Mouse (Mus musculus) layer of hippocampus, postnatal 25 days (tissue): ENCODE measurements around the gene Cdc42ep4. TPM values are rescaled to one million over a fixed set of nuclear protein-coding genes. Genes with fewer than 3 reads are reported as not detected.
A peak's percentile ranks its signal among the peaks of the same experiment; 100 is the strongest.

Source experiments
- DNase-seq, 2 experiments: peaks; one replicate each; pipeline ENCODE4 v3.0.0; 2022; ENCODE audit warnings: mixed read lengths in 2 of 2, low spot score in 1 of 2; ENCODE audit errors: extremely low spot score in 1 of 2
- total RNA-seq, 2 experiments: library from RNA; stranded (reverse); gene quantifications; 2 replicates each; pipeline ENCODE4 v1.2.3; 2021

Gene Cdc42ep4
- 10 to 100 TPM; 41.4 to 41.8 TPM for total RNA-seq

GRCm38 (mm10) chr11:113751484-113752084 is at the start of gene Cdc42ep4:
Gene Cdc42ep4 (minus strand): TSS chr11:113751881.
- DNase-seq = peak; percentile 69

DNA sequence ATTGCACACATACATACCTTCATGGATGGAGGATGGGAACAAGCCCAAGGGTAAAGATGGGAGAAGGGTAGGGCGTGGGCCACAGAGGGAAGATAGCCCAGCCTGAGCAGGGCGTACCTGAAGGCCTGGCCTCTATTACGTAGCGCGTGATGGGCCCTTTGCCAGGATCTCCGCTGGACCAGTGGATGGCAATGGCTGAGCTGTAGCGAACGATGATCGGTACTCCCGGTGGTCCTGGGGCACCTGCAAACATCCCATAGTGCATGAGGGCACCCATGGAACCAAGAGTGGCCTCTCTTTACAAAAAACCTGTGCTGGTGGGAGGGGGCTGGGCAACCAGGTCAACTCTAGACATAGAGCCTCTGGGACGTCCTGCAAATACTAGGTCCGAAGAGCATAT is 48.3 kb upstream of the Cdc42ep4 start:
- no peak for DNase-seq

- no peak for DNase-seq
Measured at GRCm38 (mm10) chr11:113799041-113799447, 47.4 kb upstream of the Cdc42ep4 start.

DNA sequence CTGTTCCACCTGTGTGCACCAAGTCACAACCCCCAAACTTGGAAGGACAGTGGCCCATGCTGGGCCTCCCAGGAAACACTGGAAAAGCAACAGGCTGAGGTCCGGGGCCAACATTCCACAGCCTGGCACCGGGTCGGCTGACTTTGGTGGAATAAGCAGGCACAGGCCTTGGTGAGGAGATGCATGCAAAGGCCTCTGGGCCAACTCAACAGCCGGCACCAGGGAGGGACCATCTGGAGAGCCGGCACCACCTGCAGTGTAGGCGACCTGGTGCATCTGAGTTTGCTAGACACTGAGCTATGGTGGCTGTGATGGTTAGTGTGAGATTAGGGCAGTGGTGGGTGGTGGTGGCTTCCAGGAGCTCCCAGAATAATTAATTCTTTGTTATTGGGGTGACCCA is 46.3 kb upstream of the Cdc42ep4 start:
- peak; percentile 65 to 66 for DNase-seq

DNA sequence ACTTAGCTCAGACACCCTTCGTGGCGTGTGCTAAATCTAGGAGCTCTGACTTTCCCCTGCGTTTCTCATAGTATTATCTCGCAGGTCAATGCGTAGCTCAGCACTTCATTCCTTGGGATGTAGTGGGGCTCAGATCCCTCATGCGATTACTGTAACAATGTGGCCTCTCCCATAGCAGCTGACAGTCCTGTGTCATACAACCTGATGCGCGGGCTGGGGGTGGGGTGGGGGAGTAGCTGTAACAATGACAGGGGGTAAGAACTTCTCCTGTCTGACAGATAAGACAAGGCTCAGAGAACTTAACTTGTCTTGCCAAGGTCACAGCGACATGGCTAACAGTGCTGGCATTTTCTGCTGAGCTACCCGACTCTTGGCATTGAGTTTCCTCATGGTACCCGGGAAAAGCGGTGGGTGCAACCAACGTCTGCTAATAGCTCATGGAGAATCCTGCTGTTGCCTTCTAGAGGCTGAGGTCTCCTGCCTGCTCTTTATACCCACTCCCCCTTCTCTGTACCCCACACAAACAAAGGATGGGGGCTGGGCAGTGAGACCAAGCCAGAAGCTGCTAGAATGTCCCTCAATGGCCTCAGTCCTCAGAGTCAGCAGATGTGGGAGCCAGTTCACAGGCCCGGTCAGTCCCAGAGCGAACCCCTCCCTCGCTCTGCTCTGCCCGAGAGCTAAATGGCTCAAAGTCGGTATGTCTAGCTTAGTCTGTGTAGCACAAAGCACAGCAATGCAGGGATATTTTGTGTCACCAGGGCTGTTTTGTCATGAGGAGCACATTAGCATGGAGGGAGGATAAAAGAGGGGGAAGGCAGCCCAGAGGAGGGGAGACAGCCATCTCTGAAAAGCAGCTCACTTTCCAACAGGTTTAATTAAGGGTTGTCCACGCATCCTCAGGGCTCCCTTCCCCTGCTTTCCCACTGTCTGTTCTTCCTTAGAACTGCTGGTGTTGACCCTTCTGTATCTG is 45.6 kb upstream of the Cdc42ep4 start:
- no peak for DNase-seq

GRCm38 (mm10) chr11:113795846-113796245 is 44.2 kb upstream of the Cdc42ep4 start:
- DNase-seq = no peak

- DNase-seq = no peak
Measured at GRCm38 (mm10) chr11:113791357-113792215, 39.9 kb upstream of the Cdc42ep4 start.

GRCm38 (mm10) chr11:113789101-113789500 is 37.4 kb upstream of the Cdc42ep4 start:
- no peak for DNase-seq

- DNase-seq = no peak
Measured at GRCm38 (mm10) chr11:113788183-113788789, 36.6 kb upstream of the Cdc42ep4 start.

- DNase-seq = no peak
Measured at GRCm38 (mm10) chr11:113787432-113788182, 35.9 kb upstream of the Cdc42ep4 start.

- no peak for DNase-seq
Measured at GRCm38 (mm10) chr11:113787009-113787408, 35.3 kb upstream of the Cdc42ep4 start.

- DNase-seq = no peak
Measured at GRCm38 (mm10) chr11:113786395-113786794, 34.7 kb upstream of the Cdc42ep4 start.

DNA sequence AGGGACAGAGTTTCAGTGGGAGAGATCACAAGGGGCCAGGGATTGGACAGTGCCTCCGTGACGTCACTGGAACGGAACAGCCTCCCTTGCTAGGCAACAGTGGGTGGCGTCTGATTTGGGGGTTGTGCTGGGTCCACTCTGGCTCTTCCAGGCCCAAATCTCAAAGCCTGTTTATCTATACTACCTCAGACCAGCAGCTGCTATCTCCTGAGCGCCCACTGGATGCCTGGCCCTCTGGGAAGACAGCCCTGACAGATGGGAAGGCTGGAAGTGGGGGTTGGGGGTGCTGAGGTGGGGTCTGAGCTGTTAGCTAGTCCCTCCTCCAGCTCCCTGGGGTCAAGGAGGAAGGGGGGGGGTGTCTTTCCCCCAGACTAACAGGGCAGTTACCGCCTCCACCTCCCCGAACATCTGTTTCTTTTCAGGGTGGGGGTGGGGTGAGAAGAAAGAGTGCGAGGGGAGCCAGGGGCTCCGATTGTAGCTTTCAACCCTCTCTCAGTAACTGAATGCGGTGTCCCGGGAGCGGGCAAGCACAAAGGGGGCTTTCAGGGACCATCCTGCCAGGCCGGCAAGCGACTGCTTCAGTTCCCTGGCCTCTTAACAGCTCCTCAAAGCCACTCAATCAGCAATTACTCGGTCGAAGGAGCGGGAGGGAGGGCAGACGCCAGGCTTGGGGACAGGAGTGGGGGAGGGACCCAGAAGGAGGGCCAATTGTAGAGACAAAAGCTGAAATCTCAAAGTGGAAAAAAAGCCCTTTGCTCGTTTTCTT is 33.9 kb upstream of the Cdc42ep4 start:
- DNase-seq = peak; percentile 42 to 43

DNA sequence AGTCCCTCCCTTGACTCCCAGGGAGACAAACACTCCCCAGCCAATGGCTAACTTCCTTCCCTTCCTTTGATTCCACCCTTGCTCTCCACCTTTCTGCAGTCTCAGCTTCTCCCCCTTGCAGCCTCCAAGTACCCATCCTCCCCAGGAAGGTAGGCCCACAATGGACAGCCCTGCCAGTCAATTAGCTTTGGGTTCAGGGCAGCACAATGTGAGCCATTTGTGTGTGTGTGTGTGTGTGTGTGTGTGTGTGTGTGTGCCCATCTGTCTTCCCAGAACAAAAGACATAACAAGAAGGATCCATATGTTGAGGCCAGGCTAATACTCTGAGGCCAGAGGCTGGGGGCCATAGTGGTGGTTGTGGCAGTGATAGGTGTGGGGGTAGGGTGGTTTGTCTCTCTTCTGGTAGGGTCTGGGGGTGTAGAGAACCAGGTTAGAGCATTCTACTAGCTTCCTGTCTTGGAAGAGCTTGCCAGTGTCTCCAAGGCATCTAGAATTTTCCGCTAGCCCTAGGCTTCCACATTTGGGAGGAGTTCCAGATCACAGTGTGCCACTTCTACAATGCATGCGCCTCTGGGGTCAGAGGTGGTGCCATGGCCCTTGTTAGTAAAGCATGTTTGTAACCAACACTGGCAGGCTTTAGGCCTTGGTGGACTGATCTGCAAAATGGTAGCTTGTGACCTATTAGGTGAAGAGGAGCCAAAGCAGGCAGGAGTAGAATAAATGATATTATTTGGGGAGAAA is 33.1 kb upstream of the Cdc42ep4 start:
- no peak for DNase-seq

DNA sequence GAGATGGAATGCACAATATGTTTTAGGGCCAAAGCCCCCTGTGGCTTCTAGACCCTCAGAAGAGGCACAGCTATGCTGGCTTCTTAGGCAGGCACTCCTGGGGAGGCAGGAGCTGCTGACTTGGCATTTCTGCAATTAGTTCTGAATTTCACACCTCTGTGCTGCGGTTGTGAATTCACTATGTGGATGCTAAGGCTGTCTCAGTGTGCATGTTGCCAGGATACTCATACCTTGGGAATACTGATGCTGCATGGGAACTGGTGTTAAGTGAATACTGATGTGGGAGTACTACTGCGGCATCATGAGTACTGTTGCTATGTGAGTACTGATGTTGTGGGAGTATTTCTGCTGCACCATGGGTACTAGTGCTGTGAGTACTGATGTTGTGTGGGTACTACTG is 30.8 kb upstream of the Cdc42ep4 start:
- DNase-seq = no peak

- DNase-seq = no peak
Measured at GRCm38 (mm10) chr11:113782006-113782405, 30.3 kb upstream of the Cdc42ep4 start.

DNA sequence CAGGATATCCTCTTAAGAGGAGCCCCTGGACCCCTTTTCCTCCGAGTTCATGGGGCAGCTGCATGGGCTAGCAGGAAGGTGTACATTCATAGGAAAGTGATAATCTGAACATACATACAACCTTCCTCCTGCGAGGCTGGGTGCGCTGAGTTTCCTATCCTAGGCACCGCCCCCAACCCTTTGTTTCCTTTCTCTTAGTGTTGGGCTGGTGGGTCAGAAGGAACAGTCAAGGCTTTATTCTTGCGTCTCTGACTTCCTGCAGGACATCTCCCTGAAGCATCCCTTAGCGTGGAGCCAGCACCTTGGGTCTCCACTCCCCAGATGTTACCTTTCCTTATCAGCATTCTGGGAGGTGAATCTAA is 28.0 kb upstream of the Cdc42ep4 start:
- DNase-seq = no peak
